Mouse (Mus musculus): ENCODE measurements around the gene Taar7f.
"Not testable (repeated sequence)": the region's sequence is repeated elsewhere in the genome, so short reads cannot be mapped to it uniquely, and the experiment has no call there.

Gene Taar7f

DNA sequence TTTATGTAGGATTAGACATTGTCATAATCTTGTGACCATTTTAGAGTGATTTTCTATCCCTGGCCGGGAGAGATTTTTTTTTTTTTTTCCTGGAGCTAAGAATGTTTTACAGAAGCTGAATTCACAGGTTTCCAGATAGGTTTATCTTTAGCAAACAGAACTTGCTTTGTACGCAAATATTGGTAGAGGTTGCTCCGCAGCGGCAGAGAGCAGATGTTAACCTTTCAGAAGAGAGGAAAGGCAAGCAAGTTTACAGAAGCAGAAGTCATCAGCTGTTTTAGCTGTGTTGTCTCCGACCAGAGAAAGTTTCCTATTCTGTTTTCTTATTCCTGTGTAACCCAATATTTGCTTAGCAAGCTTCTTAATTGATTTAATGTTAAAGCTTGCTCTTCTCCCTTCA is 37.2 kb downstream of the Taar7f start:
- Histone ChIP-seq H3K27me3 (ENCODE audit: control insufficient read depth, insufficient read depth, low read length, poor library complexity, severe bottlenecking) (no peaks in the 10 kb centered on the region), H3K36me3 (ENCODE audit: control insufficient read depth, insufficient read depth, low read length, poor library complexity, severe bottlenecking) (no peaks in the 10 kb centered on the region)
- DNase-seq (ENCODE audit: low read depth, low spot score), result no peak

DNA sequence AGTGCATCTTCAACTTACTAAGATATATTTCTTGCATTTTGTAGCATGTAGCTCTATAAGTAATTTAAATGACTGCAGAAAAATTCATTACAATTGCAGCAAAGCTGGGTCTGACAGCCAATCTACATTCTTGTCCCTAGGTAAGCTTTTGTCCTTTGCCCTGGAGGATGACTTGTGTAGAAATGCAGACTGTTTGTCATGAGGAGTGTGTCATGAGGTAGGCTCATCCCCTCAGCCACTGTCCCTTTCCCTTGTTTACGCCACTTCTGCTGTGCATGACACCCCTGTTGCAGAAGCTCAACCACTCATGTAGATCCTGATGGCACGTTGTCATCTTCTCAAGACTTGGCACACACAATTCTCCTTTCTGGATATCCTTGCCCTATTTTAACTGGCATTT is 37.9 kb downstream of the Taar7f start:
- no peaks in the 10 kb centered on the region for H3K27me3 ChIP-seq (ENCODE audit: control insufficient read depth, insufficient read depth, low read length, poor library complexity, severe bottlenecking)
- no peaks in the 10 kb centered on the region for H3K36me3 ChIP-seq (ENCODE audit: control insufficient read depth, insufficient read depth, low read length, poor library complexity, severe bottlenecking)
- DNase-seq (ENCODE audit: low read depth, low spot score), result no peak

DNA sequence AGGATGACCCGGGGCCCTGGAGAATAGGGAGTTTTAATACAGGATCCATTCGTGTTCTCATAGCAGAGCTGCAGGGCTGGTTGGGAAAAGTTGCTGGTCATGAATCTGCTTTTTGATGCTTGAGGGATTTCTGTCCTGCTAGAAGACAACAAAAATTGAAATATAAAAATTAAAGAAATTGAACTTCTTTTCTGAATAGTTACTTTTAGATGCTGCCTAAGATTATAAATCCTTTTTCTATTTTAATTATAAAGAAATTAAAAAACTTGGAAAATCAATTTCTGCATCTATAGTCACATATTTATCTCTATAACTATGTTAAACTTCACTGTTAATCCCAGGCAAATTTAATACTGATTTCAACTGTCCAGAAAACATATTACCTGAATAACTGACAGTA is 42.9 kb downstream of the Taar7f start, which contains the start of gene Taar8b:
Gene Taar8b (minus strand): TSS at position 101 of the 400 bp plus-strand sequence.
- Histone ChIP-seq H3K27me3 (ENCODE audit: control insufficient read depth, insufficient read depth, low read length, poor library complexity, severe bottlenecking) (no peaks in the 10 kb centered on the region), H3K36me3 (ENCODE audit: control insufficient read depth, insufficient read depth, low read length, poor library complexity, severe bottlenecking) (no peaks in the 10 kb centered on the region)
- DNase-seq (ENCODE audit: low read depth, low spot score), result no peak

DNA sequence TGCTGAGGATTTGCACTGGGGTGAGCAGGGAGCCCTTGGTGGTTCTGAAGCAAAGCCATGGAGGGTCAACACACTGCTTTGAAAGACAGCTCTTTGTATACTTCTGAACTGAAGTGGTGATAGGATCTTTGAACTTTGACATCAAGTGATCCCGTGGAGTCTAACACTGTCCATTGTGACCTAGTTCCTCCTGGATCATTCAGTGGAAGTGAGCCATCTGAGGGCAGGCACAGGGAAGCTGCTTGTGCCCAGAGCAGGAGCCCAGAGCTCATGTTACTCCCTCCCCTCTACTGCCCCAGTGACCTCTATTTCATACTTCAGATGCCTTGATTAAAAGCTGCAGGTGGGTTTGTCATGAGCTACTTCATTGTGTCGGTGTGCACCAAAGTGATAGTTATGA is 47.7 kb downstream of the Taar7f start:
- H3K27me3 ChIP-seq (ENCODE audit: control insufficient read depth, insufficient read depth, low read length, poor library complexity, severe bottlenecking); DNase-seq (ENCODE audit: low read depth, low spot score); H3K36me3 ChIP-seq (ENCODE audit: control insufficient read depth, insufficient read depth, low read length, poor library complexity, severe bottlenecking): not testable (repeated sequence)
